Mouse (Mus musculus) layer of hippocampus, adult 18-20 months (tissue): ENCODE measurements around the gene Ptpdc1. TPM values are rescaled to one million over a fixed set of nuclear protein-coding genes. Genes with fewer than 3 reads are reported as not detected.

Source experiments
- DNase-seq, 2 experiments: peaks; one replicate each; pipeline ENCODE4 v3.0.0; 2022; ENCODE audit warnings: low spot score in 2 of 2
- long read RNA-seq: library from polyadenylated mRNA; stranded (forward); transcript quantifications from one replicate; pipeline ENCODE4 v2.0.0, GENCODE M21; 2021
- total RNA-seq, 2 experiments: library from RNA; stranded (reverse); gene quantifications; 2 replicates each; pipeline ENCODE4 v1.2.3; 2021

Ptpdc1 gene
- 10 to 100 TPM; 45.5 to 48.1 TPM for total RNA-seq
- long read RNA-seq, full-length matches to known transcripts: 23 of 49 reads
- long read RNA-seq, partial matches to known transcripts: 8 of 49 reads
- long read RNA-seq, other reads (novel, unspliced or antisense): 18 of 49 reads

- DNase-seq: peak; percentile 96 to 99
These were observed at the start of gene Ptpdc1 for GRCm38 (mm10) chr13:48625433-48626184. Ptpdc1 (minus strand) TSS chr13:48625664.

GRCm38 (mm10) chr13:48674609-48675008 lies 49.1 kb upstream of the Ptpdc1 start:
- no peak for DNase-seq

GRCm38 (mm10) chr13:48672312-48672840 lies 46.9 kb upstream of the Ptpdc1 start:
- no peak for DNase-seq

- no peak for DNase-seq
These were observed 43.6 kb upstream of the Ptpdc1 start for GRCm38 (mm10) chr13:48668976-48669534.

DNA sequence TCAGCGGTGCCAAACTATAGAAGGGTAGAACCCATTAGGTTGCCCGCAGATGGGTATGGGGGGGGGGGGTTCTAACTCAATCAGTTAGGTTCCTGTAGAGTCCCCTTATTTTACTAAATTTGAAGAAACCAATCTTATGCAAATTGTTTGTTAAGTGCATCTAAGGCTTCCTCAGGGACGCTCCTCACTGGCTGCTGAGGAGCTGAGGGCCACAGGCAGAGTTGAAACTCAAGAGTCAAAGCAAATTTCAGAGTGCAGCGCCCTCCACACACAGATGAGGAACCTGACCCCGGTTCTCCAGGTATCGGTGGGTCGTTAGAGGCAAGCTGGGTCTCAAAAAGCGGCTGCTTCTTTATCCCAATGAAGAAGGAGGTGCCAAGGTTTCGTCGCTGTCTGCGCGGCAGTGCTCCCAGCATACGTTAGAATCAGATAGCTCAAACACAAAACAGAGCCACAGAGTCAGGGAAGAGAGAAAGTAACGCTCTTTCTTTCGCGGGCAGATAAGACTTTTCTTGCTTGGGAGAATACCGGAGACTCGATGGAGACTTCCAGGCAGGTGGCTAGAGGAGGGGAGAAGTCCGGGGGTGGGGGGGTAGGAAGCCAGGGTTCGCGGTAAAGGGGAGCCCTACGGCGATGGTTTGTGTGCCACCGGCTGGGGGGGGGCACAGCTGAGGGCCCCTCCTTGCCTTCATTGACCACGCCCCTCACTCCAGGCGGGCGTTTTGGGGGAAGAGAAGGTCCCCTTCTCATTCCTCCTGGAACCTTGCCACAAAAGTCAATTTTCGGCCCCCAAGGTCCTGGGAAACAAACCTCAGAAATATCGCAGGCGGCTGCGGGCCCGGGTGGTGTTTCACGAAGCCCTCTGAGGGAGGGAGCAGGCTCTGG lies 42.9 kb upstream of the Ptpdc1 start:
- no peak for DNase-seq

GRCm38 (mm10) chr13:48667461-48667860 lies 42.0 kb upstream of the Ptpdc1 start:
- DNase-seq: no peak

DNA sequence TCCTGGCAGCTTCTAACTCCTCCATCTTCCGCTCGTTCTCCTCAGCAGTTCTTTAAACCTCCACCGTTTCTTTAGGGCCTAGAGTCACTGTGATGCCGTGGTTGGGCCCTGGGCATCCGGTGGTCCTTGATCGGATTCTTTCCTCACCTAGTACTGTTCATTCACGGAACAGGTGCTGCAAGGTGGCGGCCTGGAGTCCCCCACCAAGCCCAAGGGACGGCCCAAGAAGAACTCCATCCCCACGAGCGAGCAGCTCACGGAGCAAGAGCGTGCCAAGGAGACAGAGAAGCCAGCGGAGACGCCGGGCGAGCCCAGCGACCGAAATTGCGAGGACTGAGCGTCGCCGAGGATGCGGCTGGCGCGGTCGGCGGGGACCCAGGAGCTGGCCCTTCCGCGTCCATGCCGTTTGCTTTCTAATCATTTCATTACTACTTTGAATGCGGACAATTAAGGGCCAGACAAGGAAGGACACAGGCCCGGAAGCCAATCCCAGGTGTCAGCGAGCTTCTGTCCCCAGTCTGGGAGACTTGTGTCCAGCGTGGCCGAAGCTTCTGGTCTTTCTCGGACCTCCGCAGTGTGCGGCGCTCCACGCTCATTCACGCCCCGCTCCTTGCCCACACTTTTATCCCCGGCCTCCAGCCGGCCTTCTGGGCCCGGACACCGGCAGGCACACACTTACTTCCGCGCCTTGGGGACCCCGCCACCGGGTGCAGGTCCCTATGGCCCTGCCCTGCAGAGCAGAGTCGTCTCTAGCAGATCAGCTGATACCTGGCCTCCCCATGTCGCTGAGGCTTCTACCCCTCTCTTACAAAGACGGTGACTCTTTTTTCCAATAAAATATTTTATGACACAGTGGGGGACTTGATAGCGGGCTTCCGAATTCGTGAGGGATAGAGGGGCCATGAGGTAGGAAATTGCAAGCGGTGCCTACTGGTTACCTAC lies 40.5 kb upstream of the Ptpdc1 start:
- DNase-seq: no peak

GRCm38 (mm10) chr13:48664916-48665655 lies 39.6 kb upstream of the Ptpdc1 start:
- no peak for DNase-seq

DNA sequence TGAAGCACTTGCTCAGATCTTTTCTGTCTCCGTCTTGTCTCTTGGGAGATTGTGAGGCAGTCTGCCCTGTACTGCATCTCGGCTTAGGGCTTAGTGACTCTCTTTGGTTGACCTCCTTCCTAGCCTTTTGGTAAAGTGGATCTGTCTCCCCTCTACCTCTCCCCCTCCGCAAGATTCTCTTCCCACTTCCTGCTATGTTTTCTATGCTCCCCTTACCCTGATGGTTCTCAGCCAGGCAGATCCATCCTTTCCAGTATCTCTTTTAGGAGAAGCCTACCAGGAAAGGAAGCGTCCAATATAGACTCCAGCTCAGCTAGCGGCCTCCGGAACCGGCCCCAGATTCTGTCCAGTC lies 38.5 kb upstream of the Ptpdc1 start:
- DNase-seq: no peak

DNA sequence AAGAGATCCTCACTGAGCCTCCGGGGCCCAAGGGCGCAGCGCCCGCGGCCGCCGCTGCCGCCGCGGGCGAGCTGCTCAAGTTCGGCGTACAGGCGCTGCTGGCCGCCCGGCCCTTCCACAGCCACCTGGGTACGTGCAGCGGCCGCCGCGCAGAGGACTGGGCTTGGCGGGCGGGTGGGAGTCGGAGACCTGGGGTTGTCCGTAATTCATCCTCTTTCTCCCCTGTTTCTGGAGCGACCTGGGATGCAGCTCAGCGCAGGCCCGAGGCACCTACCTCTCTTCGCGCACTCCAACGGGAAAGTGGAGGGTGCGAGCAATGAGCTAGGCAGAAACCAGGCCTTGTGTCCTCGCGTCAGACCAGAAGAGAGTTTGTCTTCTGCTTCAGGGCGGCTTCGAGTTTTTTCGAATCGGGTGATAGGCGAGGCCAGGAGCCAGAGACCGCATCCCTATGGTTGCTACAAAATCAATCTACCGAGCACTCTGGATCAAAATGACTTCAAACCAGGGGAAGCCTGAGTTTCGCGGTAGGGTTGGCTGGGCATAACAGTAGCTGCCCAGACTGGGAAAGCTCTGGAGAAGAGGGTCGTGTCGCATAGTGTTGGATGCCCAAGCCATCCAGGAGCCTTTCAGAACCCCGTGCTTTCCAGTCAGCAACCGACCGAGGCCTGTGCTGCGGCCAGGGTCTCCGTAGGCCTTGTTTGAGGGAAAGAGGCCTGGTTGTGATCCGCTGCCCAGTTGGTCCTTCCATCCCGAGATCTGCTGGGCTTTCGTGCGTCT lies 37.9 kb upstream of the Ptpdc1 start:
- no peak for DNase-seq

GRCm38 (mm10) chr13:48662431-48663143 lies 37.1 kb upstream of the Ptpdc1 start, which contains the start of gene Barx1:
Barx1 (plus strand) TSS chr13:48662998.
- no peak for DNase-seq

GRCm38 (mm10) chr13:48661561-48661960 lies 36.1 kb upstream of the Ptpdc1 start:
- DNase-seq: no peak

GRCm38 (mm10) chr13:48660741-48661140 lies 35.3 kb upstream of the Ptpdc1 start:
- DNase-seq: no peak

GRCm38 (mm10) chr13:48660221-48660734 lies 34.8 kb upstream of the Ptpdc1 start:
- no peak for DNase-seq

- no peak for DNase-seq
These were observed 34.1 kb upstream of the Ptpdc1 start for GRCm38 (mm10) chr13:48659254-48660220.

DNA sequence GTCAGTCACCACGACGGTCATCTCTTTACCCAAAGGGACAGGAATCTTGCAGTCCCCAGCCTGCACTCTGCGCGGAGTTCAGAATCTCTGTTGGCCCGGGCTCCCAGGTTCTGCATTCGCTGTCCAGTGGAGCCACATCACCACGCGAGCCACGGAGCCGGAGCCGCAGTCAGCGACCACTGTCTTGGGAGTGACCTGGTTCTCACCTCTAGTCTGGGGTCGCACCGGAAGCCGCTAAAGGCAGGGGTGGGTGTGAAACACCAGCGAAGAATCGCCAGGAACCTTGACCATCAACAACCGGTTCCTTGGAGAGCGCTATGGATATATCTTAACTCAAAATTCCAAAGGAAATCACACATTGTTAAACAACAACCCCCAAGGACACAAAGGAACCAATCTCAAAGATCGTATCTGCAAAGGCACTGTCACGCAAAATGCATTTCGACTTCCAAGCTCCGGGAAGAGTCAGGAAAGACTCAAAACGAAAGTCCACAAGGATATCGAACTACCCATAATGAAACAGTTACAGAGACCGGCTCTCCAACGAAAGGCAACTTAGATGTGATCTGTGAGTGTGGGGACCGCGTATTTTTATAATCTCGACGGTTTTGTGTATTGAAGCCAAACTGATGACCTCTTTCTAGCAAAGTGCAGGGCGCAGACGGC lies 33.3 kb upstream of the Ptpdc1 start:
- no peak for DNase-seq
